Mouse (Mus musculus) midbrain, embryonic 14.5 days (tissue): Measurements from ENCODE around the gene Nceh1. TPM values are rescaled to one million over a fixed set of nuclear protein-coding genes. Genes with fewer than 3 reads are reported as not detected.

Experiments used
- ATAC-seq: fragments of 200-750 bp; cut with Nextera tagmentation; 2 replicates; pipeline ENCODE4 v1.8.0; 2017; ENCODE audit warnings: moderate number of reproducible peaks, moderate library complexity; ENCODE audit not compliant: low FRiP score, low TSS enrichment
- DNase-seq: peaks from one replicate; pipeline ENCODE4 v3.0.0-alpha.2; 2015
- H3K27ac ChIP-seq: fragments of 300-500 bp; sonication (generic); replicated peaks from 2 replicates; pipeline ENCODE4 v1.5.1; 2014; ENCODE audit warnings: mild to moderate bottlenecking, low read depth, low read length, moderate library complexity
- H3K27me3 ChIP-seq: fragments of 300-500 bp; sonication (generic); 2 replicates; pipeline ENCODE4 v1.6.1; 2014; ENCODE audit warnings: low read length, control low read depth, mixed read lengths; ENCODE audit not compliant: control insufficient read depth, insufficient read depth
- H3K36me3 ChIP-seq: fragments of 300-500 bp; sonication (generic); 2 replicates; pipeline ENCODE4 v1.6.1; 2014; ENCODE audit warnings: low read length, control low read depth; ENCODE audit not compliant: control insufficient read depth, insufficient read depth
- H3K4me1 ChIP-seq: fragments of 300-500 bp; sonication (generic); 2 replicates; pipeline ENCODE4 v1.6.1; 2014; ENCODE audit warnings: mild to moderate bottlenecking, antibody characterized with exemption, low read length, control low read depth; ENCODE audit not compliant: control insufficient read depth, insufficient read depth
- H3K4me2 ChIP-seq: fragments of 300-500 bp; sonication (generic); 2 replicates; pipeline ENCODE4 v1.6.1; 2014; ENCODE audit warnings: mild to moderate bottlenecking, low read length, moderate library complexity
- H3K4me3 ChIP-seq: fragments of 300-500 bp; sonication (generic); replicated peaks from 2 replicates; pipeline ENCODE4 v1.5.1; 2014; ENCODE audit warnings: low read depth, low read length
- H3K9ac ChIP-seq: fragments of 300-500 bp; sonication (generic); replicated peaks from 2 replicates; pipeline ENCODE4 v1.6.1; 2014; ENCODE audit warnings: mild to moderate bottlenecking, low read length, moderate library complexity
- H3K9me3 ChIP-seq: fragments of 300-500 bp; sonication (generic); 2 replicates; pipeline ENCODE4 v1.6.1; 2016; ENCODE audit warnings: low read length, control low read depth, mixed read lengths; ENCODE audit not compliant: control insufficient read depth
- WGBS: fragments of 180-500 bp; shearing (Covaris S2); extraction: QIAGEN DNeasy Blood & Tissue Kit; methylation state at CpG from one replicate; pipeline ENCODE4 v1.1.7; 2014; 5-methylcytosine and 5-hydroxymethylcytosine counted together
- polyA plus RNA-seq: library from polyadenylated mRNA; unstranded; fragments of >200 nt; fragmentation: Nextera tagmentation; extraction: Ambion mirVana; gene quantifications from 2 replicates; pipeline ENCODE4 v1.2.1, GENCODE M21; 2014

Nceh1 gene
- polyA plus RNA-seq, 1 experiment from 2014 or later: 8.9 TPM

DNA sequence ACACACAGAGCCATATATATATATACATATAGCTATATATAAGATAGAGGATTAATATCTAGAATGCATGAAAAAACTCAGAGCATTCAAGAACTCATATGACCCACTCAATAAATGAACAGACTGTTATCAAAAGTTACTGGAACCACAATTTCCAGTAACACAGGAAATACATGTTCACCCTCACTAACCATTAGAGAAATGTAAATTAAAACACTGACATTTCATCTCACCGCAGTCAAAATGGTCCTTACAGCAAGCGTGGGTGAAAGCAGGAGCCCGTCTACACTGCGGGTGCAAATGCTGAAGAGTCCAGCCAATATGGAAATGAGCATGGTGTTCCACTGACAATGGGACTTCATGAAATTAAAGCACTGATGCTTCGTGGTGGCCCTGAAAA is 147.9 kb downstream of the Nceh1 start:
- Histone ChIP-seq H3K4me1 (no peaks in the 10 kb centered on the region), H3K9ac (no peak overlapping the region), H3K4me2 (no peak overlapping the region), H3K4me3 (no peak overlapping the region), H3K27ac (no peak overlapping the region), H3K36me3 (no peaks in the 10 kb centered on the region), H3K27me3 (no peaks in the 10 kb centered on the region), H3K9me3 (no peaks in the 10 kb centered on the region)
- WGBS: 91% methylated on average over 5 of the region's 5 CpGs
- DNase-seq (no peak), ATAC-seq (no peak)

Other genes with a start within 250 kb of the Nceh1 start
- gene Ect2, start 29.1 kb upstream of the Nceh1 start, polyA plus RNA-seq: 6.1 and 16.9 TPM in 2 replicates
- 0.13 TPM in 1 of 2 replicates, not detected in the other for gene Tnfsf10, start 134.1 kb downstream of the Nceh1 start, polyA plus RNA-seq
- gene Ghsr, start 188.4 kb downstream of the Nceh1 start, polyA plus RNA-seq: 0.43 and 0.45 TPM in 2 replicates